Mouse (Mus musculus): ENCODE results near the gene Imp3. TPM values are rescaled to one million over a fixed set of nuclear protein-coding genes. Genes with fewer than 3 reads are reported as not detected.
A peak's percentile ranks its signal among the peaks of the same experiment; 100 is the strongest.

Gene Imp3
- polyA plus RNA-seq, 1 experiment from 2014 or later, result 90.8 TPM

DNA sequence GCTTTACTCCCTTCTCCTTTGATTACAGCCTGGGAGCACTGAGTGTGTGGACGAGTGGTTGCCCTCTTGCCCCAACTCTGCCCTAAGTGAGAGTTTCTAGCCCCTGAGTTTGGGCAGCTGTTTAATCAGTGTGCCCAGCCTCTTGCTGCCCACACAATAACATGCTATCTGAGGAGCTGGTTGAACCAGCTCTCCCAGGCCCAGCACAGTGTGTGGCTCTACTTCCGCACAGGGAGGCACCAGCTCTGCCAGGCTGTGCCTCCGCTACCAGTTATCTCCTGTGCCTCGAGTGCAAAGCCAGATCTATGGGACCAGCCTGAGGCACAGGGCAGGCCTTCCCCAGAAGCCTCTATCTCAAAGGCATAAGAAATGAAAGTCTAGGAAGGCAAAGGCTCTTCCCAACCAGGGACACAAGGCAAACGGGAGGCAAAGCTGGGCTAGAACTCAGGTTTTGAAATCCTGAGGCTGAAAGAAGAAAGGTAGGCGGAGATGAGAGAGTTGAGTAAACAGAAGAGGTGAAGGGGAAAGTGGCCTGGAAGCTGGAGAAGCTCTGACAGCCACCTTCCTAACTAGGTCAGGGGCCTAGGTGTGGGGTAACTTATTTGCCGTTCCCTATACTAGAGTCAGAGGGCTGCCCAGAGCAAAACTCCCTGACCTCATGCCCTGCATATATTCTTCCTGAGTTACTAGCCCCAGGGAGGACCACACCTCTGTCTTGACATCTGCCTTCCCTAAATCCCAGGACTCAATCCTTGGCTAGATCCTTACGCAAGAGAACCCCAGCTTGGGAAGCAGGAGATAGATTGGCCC is 13.2 kb upstream of the Imp3 start:
- Histone ChIP-seq H3K27ac (peak overlapping the region; percentile 42; the same call in 1 of the 2 replicates), H3K9ac (peak overlapping the region; percentile 33), H3K4me1 (peaks cover 52% of the 10 kb centered on the region), H3K27me3 (no peaks in the 10 kb centered on the region), H3K4me2 (peak overlapping the region; percentile 93), H3K4me3 (replicated peaks) (peak overlapping the region; percentile 40), H3K36me3 (peaks cover 46% of the 10 kb centered on the region), H3K9me3 (replicated peaks) (no peaks in the 10 kb centered on the region)
- 45% methylated on average over 8 of the region's 8 CpGs for WGBS
- no peak for ATAC-seq (replicated peaks; ENCODE audit: low FRiP score)

DNA sequence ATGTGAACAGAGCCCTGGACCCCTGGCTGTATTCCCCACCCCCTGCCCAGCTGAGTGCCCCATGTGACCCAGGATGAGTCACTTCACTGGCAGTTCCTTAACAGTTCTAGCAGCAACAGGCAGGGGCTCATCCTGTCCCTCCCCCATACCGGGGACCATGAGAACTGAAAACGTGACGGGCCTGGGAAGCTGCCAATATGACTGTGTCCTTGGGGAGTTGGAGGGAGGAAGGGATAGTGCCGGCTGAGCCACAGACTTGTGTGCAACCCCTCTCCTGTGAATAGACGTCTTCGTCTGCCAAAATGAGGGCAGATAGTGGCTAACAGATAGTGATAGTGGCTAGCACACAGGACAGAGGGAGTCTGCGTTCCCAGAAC is 12.6 kb upstream of the Imp3 start:
- ATAC-seq (replicated peaks; ENCODE audit: low FRiP score), result peak; percentile 43
- H3K4me3 ChIP-seq (replicated peaks), result peak overlapping the region; percentile 40
- peak overlapping the region; percentile 93 for H3K4me2 ChIP-seq
- no peaks in the 10 kb centered on the region for H3K9me3 ChIP-seq (replicated peaks)
- peak overlapping the region; percentile 33; the same call in 1 of the 2 replicates for H3K9ac ChIP-seq
- peaks cover 55% of the 10 kb centered on the region for H3K4me1 ChIP-seq
- no peaks in the 10 kb centered on the region for H3K27me3 ChIP-seq
- H3K27ac ChIP-seq, result peak overlapping the region; percentile 42
- WGBS, result 14% methylated on average over 7 of the region's 7 CpGs
- peaks cover 41% of the 10 kb centered on the region for H3K36me3 ChIP-seq

DNA sequence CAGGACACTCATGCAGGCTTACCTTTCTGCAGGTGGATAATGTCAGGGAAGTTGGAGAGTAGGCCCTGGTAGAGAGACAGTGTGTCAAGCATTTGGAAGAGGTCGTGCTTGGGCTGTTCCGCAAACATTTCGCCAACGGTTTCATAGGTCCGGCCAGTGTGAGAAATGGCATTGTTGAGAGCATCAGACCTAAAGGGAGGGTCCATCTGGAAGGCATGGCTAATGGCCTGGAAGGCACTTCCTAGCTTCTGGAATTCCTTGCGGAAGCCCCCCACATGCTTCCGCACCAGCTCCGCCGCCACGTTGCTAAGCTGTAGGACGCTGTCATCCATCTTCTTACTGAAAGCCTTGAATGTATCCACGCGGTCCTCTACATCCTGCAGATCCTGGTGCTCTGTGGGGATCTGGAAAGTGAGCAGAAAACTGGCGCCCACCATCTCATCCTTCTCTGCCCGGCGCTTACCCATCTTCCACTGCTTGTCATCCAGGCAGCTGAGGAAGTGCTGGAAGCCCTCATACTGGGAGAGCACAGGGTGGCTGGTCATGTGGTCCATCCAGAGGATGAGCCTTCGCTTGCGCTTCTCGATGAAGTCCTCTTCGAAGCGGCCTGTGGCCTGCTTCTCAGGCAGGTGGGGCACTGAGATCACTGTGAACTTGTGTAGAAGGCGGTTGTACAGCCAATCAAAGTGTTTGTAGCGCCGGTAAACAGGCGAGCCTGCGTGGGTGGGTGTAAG is 11.8 kb upstream of the Imp3 start:
- 82% methylated on average over 26 of the region's 26 CpGs for WGBS
- no peak overlapping the region; the same call in 1 of the 2 replicates for H3K9ac ChIP-seq
- H3K4me2 ChIP-seq, result peak overlapping the region; percentile 93
- peak overlapping the region; percentile 6 for H3K27ac ChIP-seq
- H3K9me3 ChIP-seq (replicated peaks), result no peaks in the 10 kb centered on the region
- H3K36me3 ChIP-seq, result peaks cover 32% of the 10 kb centered on the region
- H3K27me3 ChIP-seq, result peaks cover 5% of the 10 kb centered on the region; the same call in 1 of the 2 replicates
- H3K4me3 ChIP-seq (replicated peaks), result peak overlapping the region; percentile 40
- ATAC-seq (replicated peaks; ENCODE audit: low FRiP score), result no peak
- H3K4me1 ChIP-seq, result peaks cover 55% of the 10 kb centered on the region

DNA sequence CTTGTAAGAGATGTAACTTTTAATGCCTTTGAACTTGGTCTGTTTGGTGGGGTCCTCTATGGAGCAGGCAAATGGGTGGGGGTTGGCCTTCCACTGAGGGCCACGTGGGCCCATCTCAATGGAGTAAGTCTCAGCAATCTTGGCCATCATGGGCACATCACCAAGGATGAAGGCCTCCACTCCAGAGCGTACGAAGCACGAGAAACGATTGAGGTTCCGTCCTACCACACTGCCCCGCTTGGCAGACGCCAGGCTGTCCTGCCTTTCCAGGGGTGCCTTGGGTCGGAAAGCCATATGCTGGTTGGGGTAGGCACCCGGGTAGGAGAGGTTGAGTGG is 11.3 kb upstream of the Imp3 start:
- no peak for ATAC-seq (replicated peaks; ENCODE audit: low FRiP score)
- Histone ChIP-seq H3K9me3 (replicated peaks) (no peaks in the 10 kb centered on the region), H3K4me1 (peaks cover 55% of the 10 kb centered on the region), H3K4me2 (peak overlapping the region; percentile 93), H3K4me3 (replicated peaks) (no peak overlapping the region; the same call in 1 of the 2 replicates), H3K27ac (no peak overlapping the region), H3K36me3 (peaks cover 31% of the 10 kb centered on the region), H3K9ac (no peak overlapping the region), H3K27me3 (peaks cover 8% of the 10 kb centered on the region; the same call in 1 of the 2 replicates)
- 94% methylated on average over 10 of the region's 10 CpGs for WGBS

DNA sequence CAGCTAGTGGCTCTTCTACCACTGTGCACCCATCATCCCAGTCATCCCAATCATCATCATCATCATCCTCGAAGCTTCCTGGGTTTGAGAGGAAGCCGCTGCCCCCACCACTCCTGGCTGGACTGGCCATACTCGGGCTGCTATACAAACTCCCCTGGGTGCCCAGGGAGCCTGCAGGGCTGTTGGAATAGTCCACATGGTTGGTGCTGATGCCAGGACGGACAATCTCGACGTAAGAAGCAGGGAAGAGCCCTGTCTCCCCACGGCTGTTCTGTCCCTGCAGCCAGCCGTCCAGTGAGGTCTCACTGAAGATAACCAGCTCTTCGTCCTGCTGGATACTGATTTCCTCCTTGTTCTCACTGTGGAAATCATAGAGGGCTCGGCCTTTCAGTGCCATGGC is 10.9 kb upstream of the Imp3 start:
- Histone ChIP-seq H3K4me3 (replicated peaks) (peak overlapping the region; percentile 77), H3K27ac (peak overlapping the region; percentile 98), H3K36me3 (peaks cover 27% of the 10 kb centered on the region), H3K27me3 (peaks cover 8% of the 10 kb centered on the region; the same call in 1 of the 2 replicates), H3K4me1 (peaks cover 55% of the 10 kb centered on the region), H3K9ac (no peak overlapping the region; the same call in 1 of the 2 replicates), H3K9me3 (replicated peaks) (no peaks in the 10 kb centered on the region), H3K4me2 (peak overlapping the region; percentile 93)
- no peak for ATAC-seq (replicated peaks; ENCODE audit: low FRiP score)
- WGBS, result 82% methylated on average over 10 of the region's 10 CpGs

DNA sequence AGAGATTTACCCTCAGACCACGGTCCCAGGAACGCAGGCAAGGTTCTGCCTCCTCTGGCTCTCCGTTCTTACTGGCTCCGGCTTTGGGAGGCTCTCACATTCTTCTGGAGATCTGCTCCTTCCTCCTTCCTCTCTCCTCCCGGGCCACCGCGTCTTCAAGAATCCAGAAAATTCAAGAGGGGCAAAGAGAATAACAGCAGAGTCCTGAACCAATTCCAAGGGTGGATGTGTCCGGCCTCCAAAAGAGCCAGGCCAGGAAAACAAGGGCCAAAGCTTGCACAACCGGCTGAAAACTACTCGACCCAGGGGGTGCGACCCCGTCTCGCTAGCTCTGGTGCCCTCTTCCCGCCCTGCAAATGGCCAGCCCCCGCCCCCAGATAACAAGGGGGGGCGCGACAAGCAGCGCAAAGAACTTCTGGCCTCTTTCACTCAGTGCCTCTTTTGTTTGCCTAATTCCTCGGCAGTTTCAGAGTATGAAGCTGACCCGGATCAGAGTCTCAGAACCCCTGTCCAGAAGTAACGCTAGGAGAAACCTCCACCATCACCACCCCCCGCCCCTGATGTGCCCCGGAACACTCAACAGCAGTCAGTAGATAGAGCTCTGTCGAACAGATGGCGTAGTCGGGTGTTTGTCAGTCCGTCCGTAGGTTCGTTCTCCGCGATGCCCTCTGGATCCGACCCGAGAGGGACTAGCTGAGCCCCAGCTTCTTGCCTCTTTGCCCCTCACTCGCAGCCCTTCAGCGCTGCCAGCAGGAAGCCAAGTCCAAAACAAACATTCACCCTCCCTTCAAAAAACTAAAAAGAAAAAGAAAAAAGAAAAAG is 9.9 kb upstream of the Imp3 start:
- Histone ChIP-seq H3K4me2 (peak overlapping the region; percentile 93), H3K4me3 (replicated peaks) (peak overlapping the region; percentile 77), H3K27me3 (peaks cover 8% of the 10 kb centered on the region; the same call in 1 of the 2 replicates), H3K9me3 (replicated peaks) (no peaks in the 10 kb centered on the region), H3K27ac (peak overlapping the region; percentile 98), H3K9ac (peak overlapping the region; percentile 80), H3K4me1 (peaks cover 55% of the 10 kb centered on the region), H3K36me3 (peaks cover 17% of the 10 kb centered on the region)
- 0% methylated on average over 35 of the region's 35 CpGs for WGBS
- peak; percentile 20; the same call in 1 of the 2 replicates for ATAC-seq (replicated peaks; ENCODE audit: low FRiP score)

DNA sequence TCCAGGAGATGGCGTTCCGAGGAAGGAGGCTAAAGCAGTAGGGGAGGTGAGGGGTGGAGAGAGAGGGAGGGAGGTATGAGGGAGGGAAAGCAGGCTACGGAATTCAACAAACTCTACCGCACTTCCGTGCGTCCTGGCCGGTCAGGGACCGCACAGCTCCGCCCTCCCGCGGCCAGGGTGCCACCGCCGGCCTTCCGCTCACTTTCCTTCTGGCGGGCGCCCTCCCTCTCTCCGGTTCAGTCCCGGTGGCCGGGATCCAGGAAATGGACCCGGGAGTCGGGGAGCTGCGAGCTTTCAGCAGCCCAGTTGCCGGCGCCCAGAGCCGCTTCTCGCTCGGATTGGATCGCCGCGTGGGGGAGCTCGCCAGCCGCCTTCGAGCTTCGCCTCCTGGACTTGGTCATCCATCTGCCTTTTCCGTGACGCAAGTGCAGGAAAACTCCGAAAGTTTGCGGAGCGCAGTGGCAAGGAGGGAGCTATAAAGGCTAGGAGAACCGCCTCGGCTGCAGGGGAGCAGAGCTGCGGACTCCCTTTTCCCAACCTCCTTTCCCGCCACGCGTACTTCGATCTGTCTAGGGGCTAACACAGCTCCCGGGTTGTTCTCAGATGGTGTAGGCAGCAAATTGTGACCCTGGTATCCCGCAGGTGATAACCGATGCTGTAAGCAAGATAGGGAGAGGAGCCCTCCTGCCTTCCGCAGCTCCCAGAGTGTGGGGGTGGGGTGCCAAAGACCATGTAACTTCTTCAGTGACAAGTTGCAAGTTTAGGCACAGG is 9.0 kb upstream of the Imp3 start, which contains the start of gene Snx33:
Snx33 (minus strand) TSS at position 331 of the 771 bp plus-strand sequence.
- Histone ChIP-seq H3K27me3 (peaks cover 8% of the 10 kb centered on the region; the same call in 1 of the 2 replicates), H3K9ac (peak within 1 kb of the TSS; percentile 80), H3K36me3 (peaks cover 9% of the 10 kb centered on the region; the same call in 1 of the 2 replicates), H3K4me3 (replicated peaks) (peak within 1 kb of the TSS; percentile 77), H3K4me1 (peaks cover 49% of the 10 kb centered on the region), H3K9me3 (replicated peaks) (no peaks in the 10 kb centered on the region), H3K4me2 (peak within 1 kb of the TSS; percentile 93), H3K27ac (peak within 1 kb of the TSS; percentile 98)
- under 1% methylated on average over 50 of the region's 50 CpGs for WGBS
- ATAC-seq (replicated peaks; ENCODE audit: low FRiP score), result peak; percentile 87

DNA sequence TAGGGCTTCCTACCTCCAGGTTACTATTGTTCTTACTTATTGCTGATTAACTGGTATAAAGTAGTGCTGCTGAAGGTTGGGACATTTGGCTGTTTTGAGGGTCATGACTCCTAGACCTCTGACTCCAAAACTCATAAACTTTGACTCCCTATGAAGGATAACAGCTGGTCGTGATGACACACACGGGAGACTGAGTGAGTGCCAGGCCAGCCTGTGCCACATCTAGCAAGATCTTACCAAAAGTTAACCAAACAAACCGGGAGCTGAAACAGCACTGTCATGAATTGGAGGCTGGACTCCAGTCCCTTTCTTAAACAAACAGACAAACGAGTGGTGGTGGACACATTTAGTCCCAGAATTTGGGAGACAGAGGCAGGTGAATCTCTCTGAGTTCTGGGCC is 7.8 kb upstream of the Imp3 start:
- H3K9me3 ChIP-seq (replicated peaks), result no peaks in the 10 kb centered on the region
- no peak overlapping the region for H3K9ac ChIP-seq
- peaks cover 9% of the 10 kb centered on the region; the same call in 1 of the 2 replicates for H3K36me3 ChIP-seq
- peaks cover 37% of the 10 kb centered on the region for H3K4me1 ChIP-seq
- H3K4me2 ChIP-seq, result no peak overlapping the region
- H3K27ac ChIP-seq, result no peak overlapping the region
- no peak for ATAC-seq (replicated peaks; ENCODE audit: low FRiP score)
- H3K27me3 ChIP-seq, result peaks cover 8% of the 10 kb centered on the region; the same call in 1 of the 2 replicates
- H3K4me3 ChIP-seq (replicated peaks), result no peak overlapping the region
- WGBS, result 22% methylated on average over 4 of the region's 4 CpGs

DNA sequence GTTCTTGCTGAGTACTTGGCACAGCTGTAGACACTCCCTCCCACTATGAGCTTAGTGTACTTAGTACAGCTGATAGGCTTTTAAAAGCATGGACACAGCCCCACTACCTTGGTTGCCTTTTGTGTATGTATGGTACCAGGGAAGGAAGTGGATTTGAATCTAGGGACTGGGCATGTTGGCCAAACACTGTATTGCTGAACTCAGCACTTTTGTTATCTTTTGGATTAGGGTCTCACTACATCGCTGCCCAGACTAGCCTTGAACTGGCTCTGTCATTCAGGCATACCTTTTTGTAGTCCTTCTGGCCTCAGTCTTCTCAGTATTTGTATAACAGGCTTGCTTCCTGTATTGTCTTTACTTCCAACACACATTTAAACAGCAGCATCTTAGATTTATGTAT is 6.7 kb upstream of the Imp3 start:
- ATAC-seq (replicated peaks; ENCODE audit: low FRiP score), result no peak
- H3K4me2 ChIP-seq, result no peak overlapping the region
- peaks cover 8% of the 10 kb centered on the region; the same call in 1 of the 2 replicates for H3K27me3 ChIP-seq
- peaks cover 5% of the 10 kb centered on the region; the same call in 1 of the 2 replicates for H3K36me3 ChIP-seq
- H3K9ac ChIP-seq, result no peak overlapping the region
- no peak overlapping the region for H3K4me3 ChIP-seq (replicated peaks)
- 76% methylated on average over 1 of the region's 1 CpGs for WGBS
- H3K4me1 ChIP-seq, result peaks cover 26% of the 10 kb centered on the region
- no peaks in the 10 kb centered on the region for H3K9me3 ChIP-seq (replicated peaks)
- no peak overlapping the region for H3K27ac ChIP-seq

DNA sequence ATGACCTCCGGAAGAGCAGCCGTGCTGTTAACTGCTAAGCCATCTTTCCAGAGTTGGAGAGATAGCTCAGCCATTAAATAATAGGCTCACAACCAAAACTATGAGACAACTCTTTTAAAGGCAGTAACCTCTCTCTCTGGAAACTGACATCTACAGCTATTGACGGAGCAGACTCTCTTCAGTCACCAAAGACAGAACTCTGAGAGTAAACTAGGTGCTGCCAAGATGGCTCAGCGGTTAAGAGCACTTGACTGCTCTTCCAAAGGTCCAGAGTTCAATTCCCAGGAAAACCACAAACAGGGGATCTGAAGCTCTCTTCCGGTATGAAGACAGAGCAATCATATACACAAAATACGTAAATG is 433 bp upstream of the Imp3 start:
- peak overlapping the region; percentile 90 for H3K4me3 ChIP-seq (replicated peaks)
- ATAC-seq (replicated peaks; ENCODE audit: low FRiP score), result no peak
- peak overlapping the region; percentile 81 for H3K4me2 ChIP-seq
- 17% methylated on average over 6 of the region's 6 CpGs for WGBS
- peak overlapping the region; percentile 96 for H3K27ac ChIP-seq
- H3K9ac ChIP-seq, result peak overlapping the region; percentile 19; the same call in 1 of the 2 replicates
- H3K36me3 ChIP-seq, result no peaks in the 10 kb centered on the region
- peaks cover 14% of the 10 kb centered on the region for H3K4me1 ChIP-seq
- H3K27me3 ChIP-seq, result no peaks in the 10 kb centered on the region
- no peaks in the 10 kb centered on the region for H3K9me3 ChIP-seq (replicated peaks)

DNA sequence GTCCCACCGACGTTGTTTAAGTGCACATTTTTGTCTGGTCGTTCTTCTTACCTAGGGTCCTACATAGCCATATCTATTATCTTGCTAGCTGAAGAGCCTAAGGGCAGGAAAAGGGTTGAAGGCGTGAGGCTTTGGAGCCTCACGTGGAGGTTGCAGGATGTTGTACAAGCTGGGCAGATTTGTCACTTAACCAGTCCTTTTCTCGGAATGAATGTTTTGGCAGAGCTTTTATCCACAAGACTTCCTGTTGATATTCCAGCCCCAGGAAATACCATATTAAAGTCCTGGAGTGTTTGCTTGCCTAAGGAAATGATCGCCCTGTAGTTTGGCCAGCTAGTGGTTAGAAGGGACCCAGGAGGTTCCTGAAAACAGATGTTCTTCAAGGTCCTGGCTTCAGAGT is 1.1 kb downstream of the Imp3 start:
- Histone ChIP-seq H3K4me3 (replicated peaks) (peak overlapping the region; percentile 90), H3K4me2 (peak overlapping the region; percentile 81), H3K36me3 (no peaks in the 10 kb centered on the region; the same call in 1 of the 2 replicates), H3K27me3 (no peaks in the 10 kb centered on the region), H3K27ac (peak overlapping the region; percentile 96), H3K9ac (peak overlapping the region; percentile 86), H3K9me3 (replicated peaks) (no peaks in the 10 kb centered on the region), H3K4me1 (peaks cover 14% of the 10 kb centered on the region)
- no peak for ATAC-seq (replicated peaks; ENCODE audit: low FRiP score)
- 1% methylated on average over 7 of the region's 7 CpGs for WGBS

Measured in kidney, embryonic 15.5 days (tissue).